Mouse (Mus musculus): ENCODE results near the gene Rhoc. TPM values are rescaled to one million over a fixed set of nuclear protein-coding genes. Genes with fewer than 3 reads are reported as not detected.
"Not testable (repeated sequence)": the region's sequence is repeated elsewhere in the genome, so short reads cannot be mapped to it uniquely, and the experiment has no call there.

Gene Rhoc
- 10 to 100 TPM; 20.5 to 21.6 TPM for total RNA-seq (2021)
- long read RNA-seq, transcript Rhoc-201 (5 exons, 1,202 nt) = major isoform, 5 of 6 reads
- long read RNA-seq, partial matches to known transcripts = 1 of 6 reads
- long read RNA-seq, other reads (novel, unspliced or antisense) = 0 of 6 reads

- DNase-seq (ENCODE audit: low spot score in 2 of 2) = no peak
These were observed at the start of gene Rhoc for GRCm38 (mm10) chr3:104788075-104788474. Gene Rhoc, plus strand, starts transcription at chr3:104788375.

- DNase-seq (ENCODE audit: low spot score in 2 of 2) = no peak
These were observed 46.2 kb upstream of the Rhoc start for GRCm38 (mm10) chr3:104741954-104742353.

GRCm38 (mm10) chr3:104743161-104743560 is 45.0 kb upstream of the Rhoc start:
- no peak for DNase-seq (ENCODE audit: low spot score in 2 of 2)

GRCm38 (mm10) chr3:104743864-104744263 is 44.3 kb upstream of the Rhoc start:
- DNase-seq (ENCODE audit: low spot score in 2 of 2) = no peak

- DNase-seq (ENCODE audit: low spot score in 2 of 2) = not testable (repeated sequence)
These were observed 35.3 kb upstream of the Rhoc start for GRCm38 (mm10) chr3:104752845-104753244.

- peak; percentile 37 to 71 for DNase-seq (ENCODE audit: low spot score in 2 of 2)
These were observed 29.8 kb upstream of the Rhoc start for GRCm38 (mm10) chr3:104758406-104758805.

GRCm38 (mm10) chr3:104758869-104759268 is 29.3 kb upstream of the Rhoc start:
- no peak for DNase-seq (ENCODE audit: low spot score in 2 of 2)

GRCm38 (mm10) chr3:104762103-104762863 is 25.9 kb upstream of the Rhoc start:
- DNase-seq (ENCODE audit: low spot score in 2 of 2) = not testable (repeated sequence)

GRCm38 (mm10) chr3:104765021-104765420 is 23.2 kb upstream of the Rhoc start:
- DNase-seq (ENCODE audit: low spot score in 2 of 2) = no peak

GRCm38 (mm10) chr3:104767141-104767540 is 21.0 kb upstream of the Rhoc start:
- no peak for DNase-seq (ENCODE audit: low spot score in 2 of 2)

- no peak for DNase-seq (ENCODE audit: low spot score in 2 of 2)
These were observed 20.5 kb upstream of the Rhoc start for GRCm38 (mm10) chr3:104767716-104768115.

GRCm38 (mm10) chr3:104769135-104769534 is 19.0 kb upstream of the Rhoc start:
- no peak for DNase-seq (ENCODE audit: low spot score in 2 of 2)

- DNase-seq (ENCODE audit: low spot score in 2 of 2) = no peak
These were observed 18.1 kb upstream of the Rhoc start for GRCm38 (mm10) chr3:104770035-104770434.

- no peak for DNase-seq (ENCODE audit: low spot score in 2 of 2)
These were observed 17.3 kb upstream of the Rhoc start for GRCm38 (mm10) chr3:104770918-104771317.

- DNase-seq (ENCODE audit: low spot score in 2 of 2) = no peak
These were observed 16.7 kb upstream of the Rhoc start for GRCm38 (mm10) chr3:104771460-104771859.

- DNase-seq (ENCODE audit: low spot score in 2 of 2) = no peak
These were observed 14.9 kb upstream of the Rhoc start for GRCm38 (mm10) chr3:104773301-104773700.

GRCm38 (mm10) chr3:104777342-104777741 is 10.8 kb upstream of the Rhoc start:
- DNase-seq (ENCODE audit: low spot score in 2 of 2) = no peak

GRCm38 (mm10) chr3:104779949-104780348 is 8.2 kb upstream of the Rhoc start:
- DNase-seq (ENCODE audit: low spot score in 2 of 2) = no peak

- DNase-seq (ENCODE audit: low spot score in 2 of 2) = no peak
These were observed 7.4 kb upstream of the Rhoc start, which contains the start of gene Ppm1j for GRCm38 (mm10) chr3:104780561-104781420. Gene Ppm1j, plus strand, starts transcription at chr3:104781056.

- DNase-seq (ENCODE audit: low spot score in 2 of 2) = no peak
These were observed 6.7 kb upstream of the Rhoc start, which contains the start of gene Fam19a3 for GRCm38 (mm10) chr3:104781471-104781903. Gene Fam19a3, minus strand, starts transcription at chr3:104781840.

GRCm38 (mm10) chr3:104782061-104782681 is 6.0 kb upstream of the Rhoc start:
- DNase-seq (ENCODE audit: low spot score in 2 of 2) = no peak

Measured in layer of hippocampus, adult 18-20 months (tissue).